In the genomic region with DNA sequence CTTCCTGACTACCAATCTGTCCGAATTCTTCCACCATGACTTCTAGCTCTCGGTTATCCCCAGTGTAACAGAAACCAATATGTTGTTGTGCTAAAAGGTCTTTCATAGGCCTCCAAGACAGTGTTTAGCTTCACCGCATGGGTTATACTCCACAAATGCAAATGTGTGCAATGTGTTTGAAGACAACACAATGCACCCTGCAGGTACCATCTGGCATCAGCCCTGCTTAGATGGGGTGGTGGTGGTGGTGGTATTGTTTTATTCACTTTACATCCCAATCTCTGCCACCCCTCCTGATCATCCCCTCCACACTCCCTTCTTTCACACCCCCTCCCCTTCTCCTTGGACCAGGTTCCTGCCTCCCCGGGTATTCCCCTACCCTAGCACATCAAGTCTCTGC, we compare ENCODE assay signal across 18 mouse cellular contexts.
"Had no signal": no experiment of that assay in that cellular context is flagged by ENCODE, and none has a peak within 500 bp of the region (broad histone marks: within the 10 kb centered on the region; RNA-seq: fewer than 3 reads in every experiment).

No protein-coding gene starts in this region.

- ATAC-seq: midbrain, embryonic 16.5 days had no signal

- H3K4me3 ChIP-seq: midbrain, embryonic 10.5 days; midbrain, embryonic 12.5 days; myocyte; neural tube, embryonic 13.5 days; neural tube, embryonic 15.5 days had no signal

- H3K36me3 ChIP-seq: midbrain, embryonic 10.5 days; midbrain, embryonic 12.5 days; neural tube, embryonic 13.5 days; neural tube, embryonic 15.5 days had no signal

- H3K4me2 ChIP-seq: lung, embryonic 14.5 days; midbrain, embryonic 12.5 days; neural tube, embryonic 13.5 days; neural tube, embryonic 15.5 days had no signal

- H3K27me3 ChIP-seq: midbrain, embryonic 12.5 days; neural tube, embryonic 13.5 days; neural tube, embryonic 15.5 days had no signal

- H3K9ac ChIP-seq: lung, embryonic 14.5 days; midbrain, embryonic 12.5 days; neural tube, embryonic 13.5 days; neural tube, embryonic 15.5 days had no signal

- H3K27ac ChIP-seq: midbrain, embryonic 10.5 days; midbrain, embryonic 12.5 days; neural tube, embryonic 13.5 days; neural tube, embryonic 15.5 days had no signal

- H3K9me3 ChIP-seq: midbrain, embryonic 10.5 days; midbrain, embryonic 12.5 days; neural tube, embryonic 13.5 days; neural tube, embryonic 15.5 days had no signal

- DNase-seq: lung, adult 18-20 months; lung, embryonic 14.5 days; lung, postnatal 10 days; lung, postnatal 4 days; retina, postnatal 1 day; right cerebral cortex, adult 18-20 months; right cerebral cortex, postnatal 25 days; right cerebral cortex, postnatal 4 days; spleen, adult 18-20 months; thymus, adult 18-20 months; thymus, postnatal 14 days; thymus, postnatal 36 days had no signal

- H3K4me1 ChIP-seq: neural tube, embryonic 13.5 days; neural tube, embryonic 15.5 days had no signal
